Mouse (Mus musculus): ENCODE measurements around the gene Akap1. TPM values are rescaled to one million over a fixed set of nuclear protein-coding genes. Genes with fewer than 3 reads are reported as not detected.

The Akap1 gene
- total RNA-seq, 1 experiment from 2014 or later = 149 TPM

DNA sequence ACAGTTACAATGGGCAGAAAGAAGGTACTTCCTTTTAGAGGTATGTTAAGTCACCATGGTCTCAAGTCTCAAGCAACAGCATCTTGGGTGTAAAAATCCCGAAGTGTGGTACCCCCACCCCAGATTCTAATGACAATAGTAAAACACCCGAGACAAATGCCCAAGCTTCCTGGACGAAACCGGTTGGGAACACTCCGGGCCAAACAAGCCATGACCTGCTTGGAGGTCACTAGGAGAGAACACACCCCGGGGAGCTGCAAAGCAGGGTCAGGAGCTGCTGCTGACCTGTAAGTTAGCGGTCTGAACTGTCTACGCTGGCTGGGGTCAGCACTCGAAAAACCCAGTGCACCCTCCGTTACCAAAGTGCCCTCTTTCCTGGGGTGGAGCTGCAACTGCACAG, 21.1 kb downstream of the Akap1 start:
- DNase-seq = no peak

DNA sequence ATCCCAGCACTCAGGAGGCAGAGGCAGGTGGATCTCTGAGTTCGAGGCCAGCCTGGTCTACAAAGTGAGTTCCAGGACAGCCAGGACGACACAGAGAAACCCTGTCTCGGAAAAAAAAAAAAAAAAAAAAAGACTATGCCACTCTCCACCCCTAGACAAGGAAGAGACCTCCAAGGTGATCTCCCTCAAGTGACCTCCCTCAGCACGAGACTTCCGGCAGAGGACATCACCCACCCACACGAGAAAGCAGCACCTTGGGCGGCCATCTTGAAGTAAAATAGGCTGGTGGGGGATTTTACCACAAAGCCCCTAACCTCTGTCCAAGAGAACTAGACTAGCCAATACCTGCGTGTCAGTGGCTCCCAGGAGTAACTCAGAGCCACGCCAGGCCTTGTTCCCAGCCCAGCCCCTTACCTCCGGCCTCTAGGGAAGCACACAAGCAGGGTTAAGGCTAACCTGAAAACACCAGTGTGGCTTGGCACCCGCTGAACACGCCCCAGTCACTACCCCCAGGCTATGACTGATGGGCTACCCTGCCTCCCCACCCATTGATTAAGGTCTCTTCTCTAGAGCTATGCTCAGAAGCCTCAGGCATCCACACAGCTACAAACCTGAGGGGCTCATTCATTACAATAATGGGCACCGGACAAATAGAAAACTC, 21.9 kb downstream of the Akap1 start:
- no peak for DNase-seq

DNA sequence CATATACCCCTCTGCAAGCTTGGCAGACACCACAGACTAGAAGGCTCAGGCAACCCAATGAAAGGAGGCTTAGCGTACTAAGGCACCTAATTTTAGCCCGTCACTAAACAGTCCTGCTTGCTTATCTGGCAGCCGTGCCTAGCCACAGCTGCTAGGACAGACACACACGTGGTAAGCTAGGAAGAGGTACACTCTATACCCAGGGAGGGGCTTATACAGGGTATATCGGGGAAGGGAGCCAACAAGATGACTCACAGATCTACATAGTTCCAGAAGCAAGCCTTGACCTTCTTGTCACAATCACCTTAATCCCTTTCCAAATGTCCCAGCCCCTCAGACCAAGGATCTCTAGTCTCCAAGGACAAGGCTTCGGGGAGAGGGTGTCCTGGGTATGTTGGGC, 23.0 kb downstream of the Akap1 start:
- DNase-seq = peak; percentile 70

DNA sequence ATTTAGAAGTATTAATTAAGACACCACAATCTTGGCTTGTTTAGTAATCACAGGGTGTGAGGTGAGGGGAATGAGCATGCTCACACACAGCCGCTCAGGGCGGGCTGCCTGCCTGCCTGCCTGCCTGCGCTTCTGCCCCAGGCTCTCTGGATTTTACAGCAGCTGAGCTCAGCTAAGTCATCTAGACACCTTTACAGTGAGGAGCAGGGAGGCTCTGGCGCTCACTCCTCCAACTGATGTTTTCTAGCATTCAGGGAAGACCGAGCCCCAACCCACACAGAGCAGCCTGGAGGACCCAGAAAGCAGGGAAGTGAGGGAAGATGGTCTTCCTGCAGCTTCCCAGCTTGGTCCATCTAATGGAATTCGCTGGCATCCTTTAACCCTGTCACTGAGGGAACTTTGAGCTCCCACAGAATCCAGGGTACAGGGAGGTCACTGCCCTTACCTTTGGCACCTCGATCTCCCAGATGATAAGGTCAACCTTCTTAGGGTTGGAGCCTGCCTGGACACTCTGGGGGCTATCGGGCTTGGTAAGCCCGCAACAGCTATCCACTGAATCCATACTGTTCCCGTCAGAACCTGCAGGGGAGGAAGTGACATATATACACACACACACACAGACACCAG, 23.5 kb downstream of the Akap1 start:
- no peak for DNase-seq

DNA sequence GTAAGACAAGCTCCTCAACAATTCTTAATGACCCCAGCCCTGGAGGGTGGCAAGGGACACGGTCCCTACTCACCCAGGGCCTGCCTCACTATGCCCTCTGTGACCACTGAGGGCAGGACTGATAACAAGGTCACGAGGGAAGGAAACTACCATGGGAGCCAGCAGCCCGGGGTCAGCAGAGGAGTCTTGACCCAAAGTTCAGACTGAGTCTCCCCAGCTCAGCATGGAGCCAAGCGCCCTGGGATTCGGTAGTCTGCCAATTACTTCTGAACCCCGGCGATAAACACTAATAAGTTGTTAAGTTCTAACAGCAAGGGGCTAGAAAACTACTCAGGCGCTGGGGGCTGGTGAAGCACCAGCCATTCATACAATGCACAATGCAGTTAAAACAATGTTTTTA, 24.1 kb downstream of the Akap1 start:
- peak; percentile 43 for DNase-seq

DNA sequence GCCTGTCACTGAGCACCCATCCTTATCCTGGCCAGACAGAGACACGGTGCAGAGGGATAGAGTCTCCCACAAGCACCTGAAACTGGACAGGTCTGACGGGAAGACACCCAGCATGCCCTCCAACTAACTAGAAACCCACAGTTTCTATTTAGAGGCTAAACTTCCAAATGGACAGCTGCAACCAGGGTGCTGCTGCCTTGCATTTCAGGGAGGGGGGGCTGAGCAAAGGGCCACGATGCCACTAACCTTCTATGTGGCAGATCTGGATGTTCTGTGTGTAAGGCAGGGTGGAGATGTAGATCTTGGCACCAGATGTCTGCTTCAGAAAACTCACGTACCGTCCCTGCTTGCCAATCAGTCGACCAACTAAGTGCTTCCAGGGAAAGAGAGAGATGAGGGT, 25.0 kb downstream of the Akap1 start:
- DNase-seq = no peak

DNA sequence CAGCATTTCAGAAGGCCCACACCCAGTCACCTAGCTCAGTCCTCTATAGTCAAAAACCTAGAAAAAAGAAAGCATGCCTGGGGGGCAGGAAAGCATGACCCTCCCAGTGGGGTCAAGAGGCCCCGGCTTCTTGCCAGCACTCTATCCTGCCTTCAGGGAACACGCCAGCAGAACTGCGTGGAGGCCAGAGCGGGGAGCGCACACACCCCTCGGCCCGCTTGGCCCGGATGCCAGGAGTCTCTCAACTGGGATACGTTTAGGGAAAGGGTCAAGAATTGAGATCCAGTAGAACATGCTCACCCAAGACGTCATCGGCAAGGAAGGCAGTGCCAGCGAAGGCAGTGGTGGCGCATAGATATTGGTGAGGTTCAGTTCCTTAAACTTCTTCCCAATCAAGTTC, 25.8 kb downstream of the Akap1 start:
- DNase-seq = peak; percentile 67

DNA sequence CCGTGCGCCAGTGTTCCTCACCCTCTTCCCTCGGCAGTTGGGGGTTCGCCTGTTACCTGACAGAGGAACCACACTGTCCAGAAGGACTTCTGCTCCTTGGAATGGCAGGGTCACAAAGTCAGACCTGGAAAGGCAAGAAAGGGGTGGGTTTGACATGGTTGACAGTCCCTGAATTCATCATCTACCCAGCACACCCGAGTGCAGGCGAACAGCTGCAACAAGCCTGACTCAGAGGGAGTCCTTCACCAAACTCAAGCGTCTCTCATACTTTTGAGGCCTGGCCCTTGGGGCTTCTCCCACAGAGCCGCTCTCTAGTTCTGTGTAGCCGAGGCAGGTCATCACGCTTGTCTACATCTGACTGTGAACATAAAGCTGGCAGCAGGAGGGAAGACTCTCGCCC, 29.8 kb downstream of the Akap1 start:
- no peak for DNase-seq

DNA sequence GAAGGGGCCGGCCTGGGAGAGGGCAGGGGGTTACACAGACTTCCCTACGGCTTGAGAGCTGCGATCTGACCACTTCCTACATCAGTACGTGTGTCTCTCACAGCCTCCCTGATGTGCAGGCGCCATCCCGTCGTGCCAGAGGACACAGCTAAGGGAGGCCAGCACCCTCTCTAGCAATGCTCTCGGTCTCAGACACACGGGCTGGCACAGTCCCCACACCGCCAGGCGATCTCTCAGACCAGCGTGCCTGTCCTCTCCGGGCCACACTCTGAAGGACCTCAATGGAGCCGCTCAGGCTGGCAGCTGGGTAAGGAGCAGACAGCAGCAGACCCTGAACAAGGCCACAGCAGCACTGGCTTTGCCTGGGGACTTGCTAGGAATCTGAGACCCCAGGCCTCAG, 30.3 kb downstream of the Akap1 start:
- peak; percentile 55 for DNase-seq

DNA sequence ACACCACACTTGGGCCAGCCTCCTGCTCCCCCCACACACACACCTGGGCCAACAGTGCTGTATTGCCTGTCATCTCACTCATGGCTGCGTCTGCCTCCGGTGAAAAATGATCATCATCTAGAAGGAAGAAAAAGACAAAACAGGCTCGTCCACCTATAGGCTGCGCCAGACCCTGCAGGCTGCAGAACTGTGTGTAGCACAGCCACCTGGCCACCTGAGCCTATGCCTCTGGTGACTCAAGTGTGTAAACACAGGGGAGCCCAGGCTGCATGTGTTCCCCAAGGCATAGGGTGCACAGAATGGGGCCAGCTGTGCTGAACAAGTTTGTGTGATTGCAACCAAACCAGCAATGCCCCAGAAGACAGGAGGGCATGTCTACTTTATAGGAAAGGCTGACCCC, 31.3 kb downstream of the Akap1 start:
- no peak for DNase-seq

DNA sequence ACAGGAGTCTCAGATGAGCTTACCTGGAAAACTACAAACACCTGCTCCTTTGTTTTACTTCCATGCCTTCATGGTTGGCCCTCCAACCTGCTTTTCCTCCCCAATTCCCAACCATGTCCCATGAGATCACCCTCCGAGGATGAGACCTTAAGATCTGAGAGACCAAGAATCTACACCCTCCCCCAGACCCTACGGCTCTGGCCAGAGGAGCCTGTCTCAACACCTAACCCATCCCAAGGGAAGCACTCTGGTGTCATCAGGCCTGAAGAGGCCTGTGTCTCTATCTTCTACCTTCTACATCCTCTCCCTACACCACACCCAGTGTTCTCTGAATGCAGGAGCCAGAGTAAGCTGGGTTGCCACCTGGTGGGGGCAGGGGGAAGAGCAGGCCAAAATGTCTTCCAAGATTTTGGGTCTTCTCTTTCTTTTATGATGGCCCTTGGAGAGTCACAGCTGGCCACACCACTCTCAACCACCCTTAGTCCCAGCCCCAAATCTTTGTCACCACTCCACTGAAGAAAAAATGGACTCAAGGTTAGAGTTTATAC, 34.1 kb downstream of the Akap1 start:
- peak; percentile 67 for DNase-seq

DNA sequence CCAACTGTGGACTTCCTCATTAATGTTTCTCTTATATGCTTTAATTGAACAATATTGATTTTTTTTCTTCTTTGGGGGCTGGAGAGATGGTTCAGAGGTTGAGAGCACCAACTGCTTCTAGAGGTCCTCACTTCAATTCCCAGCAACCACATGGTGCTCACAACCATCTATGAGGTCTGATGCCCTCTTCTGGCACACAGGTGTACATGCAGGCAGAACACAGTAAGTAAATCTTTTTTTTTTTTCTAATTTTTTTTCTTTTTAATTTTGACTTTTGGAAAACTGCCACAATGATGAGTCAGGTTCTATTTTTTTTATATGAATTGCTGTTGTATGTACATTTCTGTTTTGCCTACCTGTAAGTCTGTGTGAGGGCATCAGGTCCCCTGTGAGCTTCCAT, 35.9 kb downstream of the Akap1 start:
- DNase-seq = no peak

DNA sequence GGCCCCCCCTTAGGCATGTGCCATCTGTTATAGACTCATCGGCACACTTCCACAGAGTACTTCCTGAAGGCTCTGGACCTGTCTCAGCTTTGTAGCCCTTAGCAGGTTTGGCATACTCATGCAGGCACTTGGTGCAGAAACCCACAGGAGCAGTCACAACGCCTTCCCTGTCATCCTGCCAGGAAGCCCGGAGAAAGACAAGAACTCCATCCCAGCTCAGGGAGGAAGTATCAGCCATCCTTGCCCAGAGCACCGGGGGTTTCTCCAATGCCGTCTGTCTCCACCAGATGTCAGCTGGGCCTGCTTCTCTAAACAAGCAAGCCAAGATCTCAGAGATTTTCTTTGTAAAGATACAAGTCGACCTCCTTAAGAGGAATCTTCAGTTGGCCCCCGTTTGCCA, 38.5 kb downstream of the Akap1 start:
- no peak for DNase-seq

DNA sequence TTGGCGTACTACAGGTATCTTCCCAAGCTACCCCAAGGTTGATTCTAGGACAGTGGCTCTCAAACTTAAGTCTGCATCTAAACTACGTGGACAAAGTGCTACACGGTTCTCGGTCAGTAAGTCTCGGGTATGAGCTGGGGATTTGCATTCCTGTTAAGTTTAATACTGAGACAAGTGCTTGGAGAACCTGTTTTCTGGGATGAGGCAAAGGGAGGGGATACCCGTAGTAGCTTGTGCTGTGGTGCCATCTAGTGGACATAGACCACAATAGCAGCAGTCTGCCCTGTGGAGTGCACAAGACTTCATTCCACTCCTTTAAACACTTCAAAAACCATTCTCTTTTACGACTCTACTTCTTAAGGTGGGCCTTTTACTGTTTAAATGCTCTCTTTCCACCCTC, 41.4 kb downstream of the Akap1 start:
- peak; percentile 86 for DNase-seq

DNA sequence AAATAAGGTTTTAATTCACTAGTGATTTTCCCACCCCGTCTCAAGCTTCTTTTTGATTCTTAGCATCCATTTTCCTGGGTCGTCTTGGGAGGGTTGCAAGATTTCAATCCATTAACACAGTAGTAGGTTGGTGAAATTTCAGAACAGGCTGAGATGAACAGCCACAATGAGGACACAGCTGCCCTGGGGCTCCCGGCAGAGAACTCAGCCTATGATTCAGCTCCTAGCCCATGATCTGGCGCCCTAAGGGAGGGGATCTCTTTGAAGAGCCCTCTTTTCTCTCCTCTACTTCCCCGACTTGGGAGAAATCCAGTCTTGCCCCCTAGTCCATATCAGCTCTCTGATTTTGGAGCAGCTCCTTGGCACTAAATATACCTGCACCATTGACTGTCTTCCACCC, 41.9 kb downstream of the Akap1 start:
- no peak for DNase-seq

DNA sequence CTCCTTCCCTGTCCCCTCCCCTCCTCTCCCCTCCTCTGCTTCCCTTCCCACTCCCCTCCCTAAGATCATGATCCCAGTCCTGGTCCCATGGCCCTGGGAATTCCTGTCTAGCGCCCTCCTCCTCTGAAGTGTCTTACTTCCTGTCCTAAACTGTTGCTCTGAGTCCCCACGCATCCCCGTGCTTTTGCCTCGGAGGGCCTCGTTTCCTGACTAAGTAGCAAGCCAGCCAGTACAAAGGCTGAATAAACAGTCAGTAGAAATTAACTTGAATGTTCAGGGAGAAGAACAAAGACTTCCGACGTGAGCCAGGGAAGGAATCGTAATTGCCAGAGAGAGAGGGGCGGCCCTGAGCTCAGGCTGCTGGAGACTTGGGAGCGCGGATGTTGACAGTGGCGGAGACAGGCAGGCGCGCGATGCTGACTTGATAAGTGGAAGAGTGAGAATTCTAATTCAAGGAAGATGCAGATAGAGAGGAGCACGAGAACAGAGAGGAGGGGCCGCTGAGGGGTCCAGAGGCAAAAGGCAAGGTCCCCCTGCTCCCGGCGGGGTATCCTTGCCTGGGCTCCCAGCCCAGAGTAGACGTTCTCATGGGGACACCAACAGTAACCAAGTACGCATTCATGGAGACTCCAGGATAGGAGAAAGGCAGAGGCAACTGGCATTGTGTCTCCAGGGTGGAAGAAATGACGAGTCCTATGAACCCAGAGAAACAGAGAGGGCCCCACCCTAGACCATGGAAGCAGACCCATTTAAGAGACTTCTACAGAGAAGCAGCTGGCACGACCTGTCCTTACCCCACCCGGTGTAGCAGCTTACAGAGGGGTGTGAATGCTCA, 43.4 kb downstream of the Akap1 start:
- peak; percentile 32 for DNase-seq

DNA sequence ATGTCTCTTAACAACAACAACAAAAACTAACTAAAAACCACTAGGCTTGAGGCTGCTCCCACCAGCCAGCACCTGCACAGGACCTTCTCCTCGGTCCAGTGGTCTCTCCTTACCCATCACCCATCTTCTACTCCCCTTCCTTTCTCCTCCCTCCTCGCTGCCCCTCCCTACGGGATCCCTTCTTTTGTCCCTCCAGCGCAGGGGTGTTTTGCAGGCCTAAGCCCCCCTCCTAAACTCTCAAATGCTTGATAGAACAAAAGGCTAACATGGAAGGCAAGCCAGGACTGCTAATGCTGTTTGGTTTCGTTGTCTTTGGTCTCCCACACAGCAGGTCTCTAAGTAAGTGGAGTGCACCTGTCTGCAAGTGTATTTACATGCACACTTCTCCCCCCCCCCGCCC, 44.1 kb downstream of the Akap1 start:
- DNase-seq = no peak

DNA sequence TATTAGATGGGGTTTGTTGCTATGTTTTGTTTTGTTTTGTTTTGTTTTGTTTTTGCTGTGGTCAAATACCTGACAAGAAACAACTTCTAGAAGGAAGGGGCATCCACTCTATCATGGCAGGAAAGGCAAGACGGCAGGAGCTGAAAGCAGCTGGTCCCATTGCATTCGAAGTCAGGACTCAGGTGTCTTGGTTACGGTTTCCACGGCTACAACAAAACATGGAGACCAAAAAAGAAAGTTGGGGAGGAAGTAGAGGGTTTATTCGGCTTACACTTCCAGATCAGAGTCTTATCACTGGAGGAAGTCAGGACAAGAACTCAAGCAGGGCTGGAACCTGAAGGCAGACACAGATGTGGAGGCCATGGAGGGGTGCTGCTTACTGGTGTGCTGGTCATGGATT, 47.3 kb downstream of the Akap1 start:
- no peak for DNase-seq

DNA sequence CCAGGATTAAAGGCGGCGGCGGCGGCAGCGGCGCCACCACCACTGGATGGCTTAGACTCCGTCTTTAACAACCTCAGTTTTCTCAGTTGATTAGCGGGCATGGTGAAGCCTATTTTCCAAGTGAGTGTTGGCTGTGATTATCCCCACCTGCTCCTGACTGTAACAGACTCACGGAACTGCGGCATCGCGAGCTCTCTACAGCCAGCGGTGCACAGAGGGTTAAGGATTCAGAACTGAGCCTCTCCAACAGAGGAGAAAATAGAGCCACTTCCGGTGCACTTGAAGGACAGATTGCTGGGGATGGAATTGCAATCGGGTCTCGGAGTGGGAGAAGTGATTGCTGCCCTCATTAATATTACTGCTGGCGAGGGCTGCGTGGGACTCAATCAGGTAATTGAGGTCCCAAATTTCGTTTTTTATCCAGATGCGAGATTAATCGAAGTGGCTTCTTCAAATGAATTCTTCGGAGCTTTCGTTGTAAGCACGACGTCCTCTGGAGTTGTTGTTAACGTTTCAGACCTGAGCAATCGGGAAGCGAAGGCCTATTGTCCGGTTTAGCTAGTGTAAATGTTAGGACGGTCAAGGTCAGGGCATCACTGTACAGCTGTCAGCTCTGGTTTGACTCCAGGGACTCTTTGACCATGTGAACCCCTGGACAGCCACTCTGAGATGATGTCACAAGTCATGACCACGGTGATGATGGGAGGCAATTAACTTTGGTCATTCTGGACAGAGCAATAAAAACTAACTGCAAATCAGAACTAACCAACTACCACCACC, 61.0 kb downstream of the Akap1 start:
- no peak for DNase-seq

DNA sequence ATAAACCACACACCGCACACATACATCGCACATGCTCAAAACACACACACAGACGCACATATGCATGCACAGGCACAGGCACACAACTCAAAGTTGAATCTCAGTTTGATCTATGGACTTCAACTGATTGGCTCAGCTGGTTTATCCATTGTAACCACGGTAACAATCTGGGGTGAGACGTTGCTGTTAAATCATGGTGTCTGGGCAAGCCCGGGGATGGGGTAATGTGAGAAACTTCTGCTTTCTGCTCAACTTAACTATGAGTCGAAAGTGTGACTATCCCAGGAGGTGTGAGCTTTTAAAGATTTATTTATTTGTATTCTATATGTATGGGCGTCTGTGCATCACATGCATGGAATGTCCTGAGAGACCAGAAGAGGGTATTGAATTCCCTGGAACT, 68.2 kb downstream of the Akap1 start:
- DNase-seq = no peak

DNA sequence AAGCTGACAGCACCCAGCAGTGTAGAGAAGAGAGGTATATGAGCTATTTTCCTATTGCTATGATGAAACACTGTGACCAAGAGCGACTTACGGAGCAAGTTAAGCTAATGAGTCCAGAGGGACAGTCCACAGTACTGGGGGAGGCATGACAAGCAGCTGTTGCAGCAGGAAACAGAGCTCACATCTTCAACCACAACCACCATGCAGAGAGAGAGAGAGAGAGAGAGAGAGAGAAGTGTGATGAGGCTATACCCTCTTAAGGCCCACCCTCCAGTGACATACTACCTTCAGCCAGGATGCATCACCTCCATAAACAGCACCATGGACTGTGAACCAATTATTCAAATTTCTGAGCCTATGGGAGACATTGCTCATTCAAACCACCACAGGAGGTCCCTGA, 74.5 kb downstream of the Akap1 start:
- no peak for DNase-seq

DNA sequence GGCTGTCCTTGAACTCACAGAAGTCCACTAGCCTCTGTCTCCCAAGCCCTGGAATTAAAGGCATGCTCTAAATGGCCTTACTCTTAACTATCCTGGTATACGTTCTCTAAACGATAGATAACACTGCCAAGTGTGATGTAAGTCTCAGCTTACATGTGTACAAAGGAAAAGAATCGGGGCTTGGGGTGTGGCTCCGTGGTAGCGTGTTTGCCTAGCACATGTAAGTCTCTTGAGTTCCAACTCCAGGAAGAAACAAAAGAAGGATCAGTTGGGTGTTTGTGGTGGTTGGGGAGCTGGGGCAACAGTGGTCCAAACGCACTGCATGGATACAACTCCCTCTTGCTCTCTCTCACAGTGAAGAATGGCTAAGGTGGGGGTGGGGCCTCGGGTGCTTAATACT, 77.6 kb downstream of the Akap1 start:
- no peak for DNase-seq

DNA sequence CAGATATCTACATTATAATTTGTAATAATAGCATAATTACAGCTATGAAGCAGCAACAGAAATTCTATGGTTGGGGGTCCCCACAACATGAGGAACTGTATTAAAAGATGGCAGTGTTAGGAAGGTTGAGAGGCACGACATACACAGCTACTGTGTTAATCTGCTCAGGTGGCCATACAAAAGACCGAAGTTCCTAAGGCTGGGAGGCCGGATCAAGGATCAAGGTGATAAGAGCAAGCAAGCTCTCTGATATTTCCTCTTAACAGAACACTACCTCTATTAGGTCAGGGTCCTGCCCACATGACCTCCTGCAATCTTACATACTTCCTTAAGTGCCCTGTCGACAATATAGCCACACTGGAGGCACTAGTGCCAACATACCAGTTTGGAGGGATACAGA, 80.9 kb downstream of the Akap1 start:
- no peak for DNase-seq
